Mouse (Mus musculus) midbrain, embryonic 14.5 days (tissue): ENCODE measurements around the gene Eif1ad. TPM values are rescaled to one million over a fixed set of nuclear protein-coding genes. Genes with fewer than 3 reads are reported as not detected.
"Not testable (repeated sequence)": the region's sequence is repeated elsewhere in the genome, so short reads cannot be mapped to it uniquely, and the experiment has no call there.

Experiments used
- ATAC-seq: fragments of 200-750 bp; cut with Nextera tagmentation; 2 replicates; pipeline ENCODE4 v1.8.0; 2017; ENCODE audit warnings: moderate number of reproducible peaks, moderate library complexity; ENCODE audit not compliant: low FRiP score, low TSS enrichment
- DNase-seq: peaks from one replicate; pipeline ENCODE4 v3.0.0-alpha.2; 2015
- H3K27ac ChIP-seq: fragments of 300-500 bp; sonication (generic); replicated peaks from 2 replicates; pipeline ENCODE4 v1.5.1; 2014; ENCODE audit warnings: mild to moderate bottlenecking, low read depth, low read length, moderate library complexity
- H3K27me3 ChIP-seq: fragments of 300-500 bp; sonication (generic); 2 replicates; pipeline ENCODE4 v1.6.1; 2014; ENCODE audit warnings: low read length, control low read depth, mixed read lengths; ENCODE audit not compliant: control insufficient read depth, insufficient read depth
- H3K36me3 ChIP-seq: fragments of 300-500 bp; sonication (generic); 2 replicates; pipeline ENCODE4 v1.6.1; 2014; ENCODE audit warnings: low read length, control low read depth; ENCODE audit not compliant: control insufficient read depth, insufficient read depth
- H3K4me1 ChIP-seq: fragments of 300-500 bp; sonication (generic); 2 replicates; pipeline ENCODE4 v1.6.1; 2014; ENCODE audit warnings: mild to moderate bottlenecking, antibody characterized with exemption, low read length, control low read depth; ENCODE audit not compliant: control insufficient read depth, insufficient read depth
- H3K4me2 ChIP-seq: fragments of 300-500 bp; sonication (generic); 2 replicates; pipeline ENCODE4 v1.6.1; 2014; ENCODE audit warnings: mild to moderate bottlenecking, low read length, moderate library complexity
- H3K4me3 ChIP-seq: fragments of 300-500 bp; sonication (generic); replicated peaks from 2 replicates; pipeline ENCODE4 v1.5.1; 2014; ENCODE audit warnings: low read depth, low read length
- H3K9ac ChIP-seq: fragments of 300-500 bp; sonication (generic); replicated peaks from 2 replicates; pipeline ENCODE4 v1.6.1; 2014; ENCODE audit warnings: mild to moderate bottlenecking, low read length, moderate library complexity
- H3K9me3 ChIP-seq: fragments of 300-500 bp; sonication (generic); 2 replicates; pipeline ENCODE4 v1.6.1; 2016; ENCODE audit warnings: low read length, control low read depth, mixed read lengths; ENCODE audit not compliant: control insufficient read depth
- WGBS: fragments of 180-500 bp; shearing (Covaris S2); extraction: QIAGEN DNeasy Blood & Tissue Kit; methylation state at CpG from one replicate; pipeline ENCODE4 v1.1.7; 2014; 5-methylcytosine and 5-hydroxymethylcytosine counted together
- polyA plus RNA-seq: library from polyadenylated mRNA; unstranded; fragments of >200 nt; fragmentation: Nextera tagmentation; extraction: Ambion mirVana; gene quantifications from 2 replicates; pipeline ENCODE4 v1.2.1, GENCODE M21; 2014

Eif1ad gene
- polyA plus RNA-seq, 1 experiment from 2014 or later: 36.6 TPM

GRCm38 (mm10) chr19:5348064-5348463, 18.5 kb upstream of the Eif1ad start:
- peaks cover 5% of the 10 kb centered on the region; the same call in 1 of the 2 replicates for H3K4me1 ChIP-seq
- no peak overlapping the region for H3K4me2 ChIP-seq
- no peak for DNase-seq
- no peak overlapping the region for H3K27ac ChIP-seq
- H3K9me3 ChIP-seq: no peaks in the 10 kb centered on the region
- 77% methylated on average over 6 of the region's 6 CpGs for WGBS
- no peak for ATAC-seq
- no peaks in the 10 kb centered on the region for H3K27me3 ChIP-seq
- H3K4me3 ChIP-seq: no peak overlapping the region
- no peaks in the 10 kb centered on the region for H3K36me3 ChIP-seq
- H3K9ac ChIP-seq: no peak overlapping the region

GRCm38 (mm10) chr19:5348526-5349501, 17.7 kb upstream of the Eif1ad start:
- Histone ChIP-seq H3K4me3 (peak overlapping the region; percentile 34), H3K4me2 (peak overlapping the region; percentile 60), H3K27me3 (no peaks in the 10 kb centered on the region), H3K27ac (no peak overlapping the region), H3K9me3 (no peaks in the 10 kb centered on the region), H3K36me3 (no peaks in the 10 kb centered on the region), H3K4me1 (peaks cover 5% of the 10 kb centered on the region; the same call in 1 of the 2 replicates), H3K9ac (peak overlapping the region; percentile 64)
- WGBS: 6% methylated on average over 34 of the region's 34 CpGs
- peak; percentile 77 for DNase-seq
- ATAC-seq: no peak; the same call in 1 of the 2 replicates

- Histone ChIP-seq H3K4me2 (peak within 1 kb of the TSS; percentile 60), H3K9ac (peak within 1 kb of the TSS; percentile 64), H3K4me3 (peak within 1 kb of the TSS; percentile 34)
- ATAC-seq, H3K9me3 ChIP-seq, H3K27ac ChIP-seq, H3K36me3 ChIP-seq, DNase-seq, H3K27me3 ChIP-seq, H3K4me1 ChIP-seq: not testable (repeated sequence)
- 63% methylated on average over 6 of the region's 6 CpGs for WGBS
These were observed 17.1 kb upstream of the Eif1ad start, which contains the start of gene Cst6 for GRCm38 (mm10) chr19:5349502-5349873. TSS of gene Cst6 (minus strand) at chr19:5349574.

GRCm38 (mm10) chr19:5353609-5354008, 12.9 kb upstream of the Eif1ad start:
- Histone ChIP-seq H3K4me2 (no peak overlapping the region), H3K36me3 (no peaks in the 10 kb centered on the region), H3K27ac (no peak overlapping the region), H3K9ac (no peak overlapping the region; the same call in 1 of the 2 replicates), H3K9me3 (no peaks in the 10 kb centered on the region), H3K27me3 (no peaks in the 10 kb centered on the region), H3K4me3 (no peak overlapping the region), H3K4me1 (peaks cover 5% of the 10 kb centered on the region; the same call in 1 of the 2 replicates)
- ATAC-seq (no peak), DNase-seq (no peak)
- 80% methylated on average over 2 of the region's 2 CpGs for WGBS

- no peaks in the 10 kb centered on the region for H3K9me3 ChIP-seq
- 40% methylated on average over 1 of the region's 1 CpGs for WGBS
- H3K9ac ChIP-seq: no peak overlapping the region
- no peaks in the 10 kb centered on the region for H3K36me3 ChIP-seq
- H3K27me3 ChIP-seq: no peaks in the 10 kb centered on the region
- H3K4me3 ChIP-seq: no peak overlapping the region
- no peak overlapping the region for H3K27ac ChIP-seq
- DNase-seq (no peak), ATAC-seq (no peak)
- no peak overlapping the region for H3K4me2 ChIP-seq
- H3K4me1 ChIP-seq: no peaks in the 10 kb centered on the region
These were observed 10.5 kb upstream of the Eif1ad start for GRCm38 (mm10) chr19:5356080-5356479.

GRCm38 (mm10) chr19:5362186-5362585, 4.4 kb upstream of the Eif1ad start:
- 89% methylated on average over 2 of the region's 2 CpGs for WGBS
- Histone ChIP-seq H3K27ac (no peak overlapping the region), H3K9me3 (no peaks in the 10 kb centered on the region), H3K9ac (no peak overlapping the region), H3K4me1 (peaks cover 5% of the 10 kb centered on the region; the same call in 1 of the 2 replicates), H3K27me3 (no peaks in the 10 kb centered on the region), H3K4me2 (no peak overlapping the region), H3K36me3 (peaks cover 15% of the 10 kb centered on the region), H3K4me3 (no peak overlapping the region)
- no peak for DNase-seq
- ATAC-seq: no peak

- ATAC-seq: no peak
- WGBS: 92% methylated on average over 2 of the region's 2 CpGs
These were observed 2.4 kb upstream of the Eif1ad start for GRCm38 (mm10) chr19:5364124-5364523.

GRCm38 (mm10) chr19:5365751-5366150, 790 bp upstream of the Eif1ad start:
- H3K9ac ChIP-seq: peak overlapping the region; percentile 79
- no peaks in the 10 kb centered on the region for H3K27me3 ChIP-seq
- H3K9me3 ChIP-seq: no peaks in the 10 kb centered on the region
- H3K36me3 ChIP-seq: peaks cover 40% of the 10 kb centered on the region
- ATAC-seq (no peak), DNase-seq (no peak)
- peaks cover 15% of the 10 kb centered on the region for H3K4me1 ChIP-seq
- H3K27ac ChIP-seq: peak overlapping the region; percentile 91
- peak overlapping the region; percentile 92 for H3K4me2 ChIP-seq
- H3K4me3 ChIP-seq: peak overlapping the region; percentile 96
- 20% methylated on average over 11 of the region's 11 CpGs for WGBS

More at GRCm38 (mm10) chr19:5364124-5364523, 2.4 kb upstream of the Eif1ad start:
- DNase-seq: no peak
- Histone ChIP-seq H3K4me3 (no peak overlapping the region), H3K9me3 (no peaks in the 10 kb centered on the region), H3K9ac (no peak overlapping the region), H3K27ac (no peak overlapping the region), H3K27me3 (no peaks in the 10 kb centered on the region), H3K36me3 (peaks cover 25% of the 10 kb centered on the region), H3K4me1 (peaks cover 15% of the 10 kb centered on the region), H3K4me2 (no peak overlapping the region)

GRCm38 (mm10) chr19:5367053-5367359, 465 bp downstream of the Eif1ad start, which contains the start of gene Banf1:
TSS of gene Banf1 (minus strand) at chr19:5367168.
- Histone ChIP-seq H3K36me3 (peaks cover 50% of the 10 kb centered on the region), H3K4me3 (peak within 1 kb of the TSS; percentile 96), H3K9me3 (no peaks in the 10 kb centered on the region), H3K4me2 (peak within 1 kb of the TSS; percentile 92), H3K27ac (peak within 1 kb of the TSS; percentile 91), H3K27me3 (no peaks in the 10 kb centered on the region), H3K9ac (peak within 1 kb of the TSS; percentile 79), H3K4me1 (peaks cover 15% of the 10 kb centered on the region)
- no peak for DNase-seq
- ATAC-seq: no peak
- under 1% methylated on average over 33 of the region's 33 CpGs for WGBS
